Mouse (Mus musculus): ENCODE data around the gene Tmem147.

GRCm38 (mm10) chr7:30678263-30678975, 50.9 kb downstream of the Tmem147 start:
- TF ChIP-seq CTCF (IDR thresholded peaks at IDR 0.05; ENCODE audit: low read depth, low read length) (no peak), GATA1 (IDR thresholded peaks at IDR 0.05; ENCODE audit: borderline replicate concordance, low read length) (no peak), TAL1 (conservative IDR thresholded peaks at IDR 0.05; ENCODE audit: low read depth, low read length) (no peak)

Data from G1E (cell line).